Mouse (Mus musculus) kidney, embryonic 15.5 days (tissue): ENCODE measurements around the gene Olfml2a. TPM values are rescaled to one million over a fixed set of nuclear protein-coding genes. Genes with fewer than 3 reads are reported as not detected.

ENCODE experiments used
- ATAC-seq: fragments of 200-750 bp; cut with Nextera tagmentation; replicated peaks from 2 replicates; pipeline ENCODE4 v1.8.0; 2017; ENCODE audit warnings: moderate TSS enrichment; ENCODE audit not compliant: low FRiP score
- H3K27ac ChIP-seq: fragments of 300-500 bp; sonication (generic); 2 replicates; pipeline ENCODE4 v1.5.1; 2015; ENCODE audit warnings: mild to moderate bottlenecking, inconsistent platforms
- H3K27me3 ChIP-seq: fragments of 300-500 bp; sonication (generic); 2 replicates; pipeline ENCODE4 v1.6.1; 2015; ENCODE audit warnings: inconsistent platforms
- H3K36me3 ChIP-seq: fragments of 300-500 bp; sonication (generic); 2 replicates; pipeline ENCODE4 v1.6.1; 2015; ENCODE audit warnings: inconsistent platforms
- H3K4me1 ChIP-seq: fragments of 300-500 bp; sonication (generic); 2 replicates; pipeline ENCODE4 v1.6.1; 2015; ENCODE audit warnings: inconsistent platforms
- H3K4me2 ChIP-seq: fragments of 300-500 bp; sonication (generic); 2 replicates; pipeline ENCODE4 v1.6.1; 2015; ENCODE audit warnings: moderate library complexity, mild to moderate bottlenecking, inconsistent platforms
- H3K4me3 ChIP-seq: fragments of 300-500 bp; sonication (generic); replicated peaks from 2 replicates; pipeline ENCODE4 v1.5.1; 2015; ENCODE audit warnings: mild to moderate bottlenecking, inconsistent platforms
- H3K9ac ChIP-seq: fragments of 300-500 bp; sonication (generic); 2 replicates; pipeline ENCODE4 v1.6.1; 2015; ENCODE audit warnings: mild to moderate bottlenecking, inconsistent platforms
- H3K9me3 ChIP-seq: fragments of 300-500 bp; sonication (generic); replicated peaks from 2 replicates; pipeline ENCODE4 v1.6.1; 2016; ENCODE audit warnings: inconsistent platforms
- WGBS: fragments of 180-500 bp; shearing (Covaris S2); methylation state at CpG from one replicate; pipeline ENCODE4 v1.1.7; 2015; ENCODE audit warnings: mixed read lengths; 5-methylcytosine and 5-hydroxymethylcytosine counted together
- polyA plus RNA-seq: library from polyadenylated mRNA; unstranded; fragments of >200 nt; fragmentation: Nextera tagmentation; extraction: Ambion mirVana; gene quantifications from 2 replicates; pipeline ENCODE4 v1.2.1, GENCODE M21; 2015

Gene Olfml2a
- polyA plus RNA-seq, result 4.1 and 4.9 TPM in 2 replicates

GRCm38 (mm10) chr2:38931851-38932667, at the start of gene Olfml2a:
Olfml2a (plus strand) TSS chr2:38931978.
- 0 out of 2 replicates have a peak, but pooled peaks cover 2% of the 10 kb centered on the region for H3K27me3 ChIP-seq
- H3K27ac ChIP-seq, result no peak within 1 kb of the TSS
- peak within 1 kb of the TSS; percentile 41 for H3K9ac ChIP-seq
- peak; percentile 59 for ATAC-seq
- no peaks in the 10 kb centered on the region for H3K36me3 ChIP-seq
- 9% methylated on average over 32 of the region's 32 CpGs for WGBS
- H3K9me3 ChIP-seq, result no peaks in the 10 kb centered on the region
- peak within 1 kb of the TSS; percentile 87 for H3K4me2 ChIP-seq
- H3K4me3 ChIP-seq, result peak within 1 kb of the TSS; percentile 47
- peaks cover 36% of the 10 kb centered on the region for H3K4me1 ChIP-seq

GRCm38 (mm10) chr2:38902866-38903265, 28.9 kb upstream of the Olfml2a start:
- Histone ChIP-seq H3K4me1 (no peaks in the 10 kb centered on the region), H3K27me3 (no peaks in the 10 kb centered on the region), H3K4me3 (no peak overlapping the region), H3K36me3 (no peaks in the 10 kb centered on the region), H3K27ac (no peak overlapping the region), H3K4me2 (no peak overlapping the region), H3K9ac (no peak overlapping the region), H3K9me3 (no peaks in the 10 kb centered on the region)
- no peak for ATAC-seq

- Histone ChIP-seq H3K4me3 (no peak overlapping the region), H3K9me3 (no peaks in the 10 kb centered on the region), H3K27ac (no peak overlapping the region), H3K4me1 (no peaks in the 10 kb centered on the region), H3K9ac (no peak overlapping the region), H3K4me2 (no peak overlapping the region), H3K36me3 (no peaks in the 10 kb centered on the region), H3K27me3 (no peaks in the 10 kb centered on the region)
- ATAC-seq, result no peak
- WGBS, result 84% methylated on average over 1 of the region's 1 CpGs
These were observed 27.5 kb upstream of the Olfml2a start for GRCm38 (mm10) chr2:38904290-38904689.

- no peaks in the 10 kb centered on the region for H3K4me1 ChIP-seq
- 64% methylated on average over 5 of the region's 5 CpGs for WGBS
- no peak overlapping the region for H3K27ac ChIP-seq
- H3K27me3 ChIP-seq, result no peaks in the 10 kb centered on the region
- no peak overlapping the region for H3K4me2 ChIP-seq
- H3K36me3 ChIP-seq, result no peaks in the 10 kb centered on the region
- no peak overlapping the region for H3K4me3 ChIP-seq
- no peaks in the 10 kb centered on the region for H3K9me3 ChIP-seq
- H3K9ac ChIP-seq, result no peak overlapping the region
- no peak for ATAC-seq
These were observed 25.7 kb upstream of the Olfml2a start for GRCm38 (mm10) chr2:38906097-38906496.

GRCm38 (mm10) chr2:38908604-38909003, 23.2 kb upstream of the Olfml2a start:
- Histone ChIP-seq H3K4me1 (no peaks in the 10 kb centered on the region), H3K36me3 (no peaks in the 10 kb centered on the region), H3K4me3 (no peak overlapping the region), H3K9ac (no peak overlapping the region), H3K27me3 (no peaks in the 10 kb centered on the region), H3K27ac (no peak overlapping the region), H3K9me3 (no peaks in the 10 kb centered on the region), H3K4me2 (no peak overlapping the region)
- 58% methylated on average over 1 of the region's 1 CpGs for WGBS
- no peak for ATAC-seq

- no peak overlapping the region for H3K4me2 ChIP-seq
- 54% methylated on average over 1 of the region's 1 CpGs for WGBS
- H3K27ac ChIP-seq, result no peak overlapping the region
- no peaks in the 10 kb centered on the region for H3K36me3 ChIP-seq
- H3K4me1 ChIP-seq, result peaks cover 3% of the 10 kb centered on the region
- no peaks in the 10 kb centered on the region for H3K27me3 ChIP-seq
- no peak for ATAC-seq
- no peaks in the 10 kb centered on the region for H3K9me3 ChIP-seq
- no peak overlapping the region for H3K4me3 ChIP-seq
- no peak overlapping the region for H3K9ac ChIP-seq
These were observed 17.3 kb upstream of the Olfml2a start for GRCm38 (mm10) chr2:38914517-38914916.

GRCm38 (mm10) chr2:38914965-38915364, 16.8 kb upstream of the Olfml2a start:
- H3K36me3 ChIP-seq, result no peaks in the 10 kb centered on the region
- WGBS, result 30% methylated on average over 4 of the region's 4 CpGs
- no peak overlapping the region for H3K4me3 ChIP-seq
- no peak overlapping the region for H3K4me2 ChIP-seq
- no peak for ATAC-seq
- H3K27me3 ChIP-seq, result no peaks in the 10 kb centered on the region
- H3K9me3 ChIP-seq, result no peaks in the 10 kb centered on the region
- no peak overlapping the region for H3K9ac ChIP-seq
- H3K27ac ChIP-seq, result no peak overlapping the region
- H3K4me1 ChIP-seq, result peaks cover 3% of the 10 kb centered on the region

- WGBS, result 43% methylated on average over 4 of the region's 4 CpGs
- H3K9ac ChIP-seq, result no peak overlapping the region
- H3K4me1 ChIP-seq, result peaks cover 3% of the 10 kb centered on the region
- H3K4me2 ChIP-seq, result no peak overlapping the region
- H3K27me3 ChIP-seq, result no peaks in the 10 kb centered on the region
- no peaks in the 10 kb centered on the region for H3K9me3 ChIP-seq
- H3K27ac ChIP-seq, result no peak overlapping the region
- no peak overlapping the region for H3K4me3 ChIP-seq
- no peaks in the 10 kb centered on the region for H3K36me3 ChIP-seq
- ATAC-seq, result no peak
These were observed 14.7 kb upstream of the Olfml2a start for GRCm38 (mm10) chr2:38916947-38917691.

- no peak overlapping the region for H3K9ac ChIP-seq
- H3K9me3 ChIP-seq, result no peaks in the 10 kb centered on the region
- H3K27ac ChIP-seq, result no peak overlapping the region
- ATAC-seq, result no peak
- peaks cover 13% of the 10 kb centered on the region for H3K4me1 ChIP-seq
- peaks cover 10% of the 10 kb centered on the region; the same call in 1 of the 2 replicates for H3K27me3 ChIP-seq
- no peak overlapping the region for H3K4me2 ChIP-seq
- WGBS, result 37% methylated on average over 1 of the region's 1 CpGs
- H3K36me3 ChIP-seq, result no peaks in the 10 kb centered on the region
- no peak overlapping the region for H3K4me3 ChIP-seq
These were observed 10.4 kb upstream of the Olfml2a start for GRCm38 (mm10) chr2:38921374-38921773.

GRCm38 (mm10) chr2:38923471-38923870, 8.3 kb upstream of the Olfml2a start:
- ATAC-seq, result no peak
- Histone ChIP-seq H3K4me2 (no peak overlapping the region), H3K27ac (no peak overlapping the region), H3K4me1 (peaks cover 22% of the 10 kb centered on the region), H3K9ac (no peak overlapping the region), H3K4me3 (no peak overlapping the region), H3K27me3 (peaks cover 12% of the 10 kb centered on the region; the same call in 1 of the 2 replicates), H3K9me3 (no peaks in the 10 kb centered on the region), H3K36me3 (no peaks in the 10 kb centered on the region)
- WGBS, result 25% methylated on average over 3 of the region's 3 CpGs

GRCm38 (mm10) chr2:38923911-38924310, 7.9 kb upstream of the Olfml2a start:
- no peaks in the 10 kb centered on the region for H3K9me3 ChIP-seq
- H3K27ac ChIP-seq, result no peak overlapping the region
- H3K4me1 ChIP-seq, result peaks cover 22% of the 10 kb centered on the region
- H3K4me2 ChIP-seq, result no peak overlapping the region; the same call in 1 of the 2 replicates
- peaks cover 12% of the 10 kb centered on the region; the same call in 1 of the 2 replicates for H3K27me3 ChIP-seq
- H3K4me3 ChIP-seq, result no peak overlapping the region
- H3K36me3 ChIP-seq, result no peaks in the 10 kb centered on the region
- no peak for ATAC-seq
- WGBS, result 42% methylated on average over 2 of the region's 2 CpGs
- H3K9ac ChIP-seq, result no peak overlapping the region

- 0 out of 2 replicates have a peak overlapping the region, but pooled peaks have one; percentile 66 for H3K9ac ChIP-seq
- H3K9me3 ChIP-seq, result no peaks in the 10 kb centered on the region
- H3K4me2 ChIP-seq, result peak overlapping the region; percentile 94
- peaks cover 22% of the 10 kb centered on the region for H3K4me1 ChIP-seq
- 9% methylated on average over 10 of the region's 10 CpGs for WGBS
- H3K4me3 ChIP-seq, result peak overlapping the region; percentile 90
- no peak overlapping the region for H3K27ac ChIP-seq
- no peaks in the 10 kb centered on the region for H3K36me3 ChIP-seq
- ATAC-seq, result no peak
- H3K27me3 ChIP-seq, result peaks cover 12% of the 10 kb centered on the region; the same call in 1 of the 2 replicates
These were observed 7.2 kb upstream of the Olfml2a start for GRCm38 (mm10) chr2:38924571-38924970.
